Mouse (Mus musculus) liver, postnatal 0 days (tissue): ENCODE data around the gene Gm39115.

ENCODE experiments used
- CTCF ChIP-seq: sonication (generic); IDR thresholded peaks from 2 replicates; pipeline ENCODE4 v1.5.1; 2016; ENCODE audit warnings: antibody characterized with exemption, low read depth
- EP300 ChIP-seq: IDR thresholded peaks from 2 replicates; pipeline ENCODE4 v1.6.1; 2016; ENCODE audit warnings: antibody characterized with exemption, low read depth, mild to moderate bottlenecking

GRCm38 (mm10) chr7:142140696-142141095, 4.9 kb upstream of the Gm39115 start:
- TF ChIP-seq CTCF: no peak
- TF ChIP-seq EP300: no peak
